Mouse (Mus musculus): ENCODE results near the gene Pak1. TPM values are rescaled to one million over a fixed set of nuclear protein-coding genes. Genes with fewer than 3 reads are reported as not detected.

Gene Pak1
- polyA plus RNA-seq, 1 experiment = 3.1 TPM

GRCm38 (mm10) chr7:97749207-97750190 lies 38.8 kb upstream of the Pak1 start:
- TF ChIP-seq CTCF (IDR thresholded peaks at IDR 0.05; ENCODE audit: control insufficient read depth, insufficient read depth, insufficient replicate concordance, low read depth, low read length) (no peak), POLR2A (IDR thresholded peaks at IDR 0.05; ENCODE audit: control insufficient read depth, low read depth, low read length) (no peak)
- Histone ChIP-seq H3K4me3 (ENCODE audit: control insufficient read depth, low read depth, low read length) (peak overlapping the region; percentile 3; the same call in 1 of the 2 replicates), H3K27ac (ENCODE audit: control insufficient read depth, insufficient read depth, low read depth, low read length) (no peak overlapping the region; the same call in 1 of the 2 replicates), H3K4me1 (ENCODE audit: control insufficient read depth, insufficient read depth, low read length) (peaks cover 2% of the 10 kb centered on the region; the same call in 1 of the 2 replicates), H3K27me3 (ENCODE audit: control insufficient read depth, insufficient read depth, low read length) (no peaks in the 10 kb centered on the region), H3K36me3 (ENCODE audit: control insufficient read depth, insufficient read depth, low read length) (no peaks in the 10 kb centered on the region)

- H3K4me3 ChIP-seq (ENCODE audit: control insufficient read depth, low read depth, low read length) = peak overlapping the region; percentile 66
- peak overlapping the region; percentile 49; the same call in 1 of the 2 replicates for H3K27ac ChIP-seq (ENCODE audit: control insufficient read depth, insufficient read depth, low read depth, low read length)
- no peaks in the 10 kb centered on the region for H3K27me3 ChIP-seq (ENCODE audit: control insufficient read depth, insufficient read depth, low read length)
- TF ChIP-seq CTCF (IDR thresholded peaks at IDR 0.05; ENCODE audit: control insufficient read depth, insufficient read depth, insufficient replicate concordance, low read depth, low read length) (no peak), POLR2A (IDR thresholded peaks at IDR 0.05; ENCODE audit: control insufficient read depth, low read depth, low read length) (no peak)
- peaks cover 26% of the 10 kb centered on the region for H3K4me1 ChIP-seq (ENCODE audit: control insufficient read depth, insufficient read depth, low read length)
- H3K36me3 ChIP-seq (ENCODE audit: control insufficient read depth, insufficient read depth, low read length) = no peaks in the 10 kb centered on the region
Measured at GRCm38 (mm10) chr7:97756967-97757881, 31.1 kb upstream of the Pak1 start.

GRCm38 (mm10) chr7:97764591-97764990 lies 23.8 kb upstream of the Pak1 start:
- no peak for TF ChIP-seq POLR2A (IDR thresholded peaks at IDR 0.05; ENCODE audit: control insufficient read depth, low read depth, low read length)
- TF ChIP-seq CTCF (IDR thresholded peaks at IDR 0.05; ENCODE audit: control insufficient read depth, insufficient read depth, insufficient replicate concordance, low read depth, low read length) = no peak
- Histone ChIP-seq H3K27ac (ENCODE audit: control insufficient read depth, insufficient read depth, low read depth, low read length) (no peak overlapping the region), H3K4me1 (ENCODE audit: control insufficient read depth, insufficient read depth, low read length) (peaks cover 15% of the 10 kb centered on the region), H3K27me3 (ENCODE audit: control insufficient read depth, insufficient read depth, low read length) (no peaks in the 10 kb centered on the region), H3K4me3 (ENCODE audit: control insufficient read depth, low read depth, low read length) (no peak overlapping the region), H3K36me3 (ENCODE audit: control insufficient read depth, insufficient read depth, low read length) (no peaks in the 10 kb centered on the region)

- no peak for TF ChIP-seq POLR2A (IDR thresholded peaks at IDR 0.05; ENCODE audit: control insufficient read depth, low read depth, low read length)
- no peak for TF ChIP-seq CTCF (IDR thresholded peaks at IDR 0.05; ENCODE audit: control insufficient read depth, insufficient read depth, insufficient replicate concordance, low read depth, low read length)
- Histone ChIP-seq H3K4me3 (ENCODE audit: control insufficient read depth, low read depth, low read length) (no peak overlapping the region; the same call in none of the 2 replicates), H3K27me3 (ENCODE audit: control insufficient read depth, insufficient read depth, low read length) (no peaks in the 10 kb centered on the region), H3K27ac (ENCODE audit: control insufficient read depth, insufficient read depth, low read depth, low read length) (no peak overlapping the region), H3K4me1 (ENCODE audit: control insufficient read depth, insufficient read depth, low read length) (peaks cover 14% of the 10 kb centered on the region), H3K36me3 (ENCODE audit: control insufficient read depth, insufficient read depth, low read length) (no peaks in the 10 kb centered on the region)
Measured at GRCm38 (mm10) chr7:97765181-97765962, 23.0 kb upstream of the Pak1 start.

DNA sequence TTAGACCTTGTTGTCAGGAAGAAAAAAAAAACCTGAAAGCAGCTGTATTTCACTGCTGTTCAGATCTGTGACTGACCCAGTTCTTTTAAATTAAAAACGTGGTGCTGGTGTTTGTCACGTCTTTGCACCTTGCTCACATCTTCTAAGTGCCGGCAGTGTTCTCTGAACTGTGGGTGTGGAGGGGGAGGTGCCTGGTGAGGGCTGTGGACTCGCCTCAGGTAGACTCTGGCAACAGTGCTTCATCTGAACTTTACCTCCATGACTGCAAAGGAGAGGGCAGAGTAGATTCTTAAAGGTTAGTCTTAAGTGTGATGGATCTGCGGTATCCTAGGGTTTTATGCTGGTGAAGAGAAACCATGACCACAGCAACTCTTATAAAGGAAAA lies 22.4 kb upstream of the Pak1 start:
- no peak for TF ChIP-seq CTCF (IDR thresholded peaks at IDR 0.05; ENCODE audit: control insufficient read depth, insufficient read depth, insufficient replicate concordance, low read depth, low read length)
- no peak for TF ChIP-seq POLR2A (IDR thresholded peaks at IDR 0.05; ENCODE audit: control insufficient read depth, low read depth, low read length)
- no peak overlapping the region for H3K4me3 ChIP-seq (ENCODE audit: control insufficient read depth, low read depth, low read length)
- no peaks in the 10 kb centered on the region for H3K36me3 ChIP-seq (ENCODE audit: control insufficient read depth, insufficient read depth, low read length)
- H3K27ac ChIP-seq (ENCODE audit: control insufficient read depth, insufficient read depth, low read depth, low read length) = no peak overlapping the region
- peaks cover 12% of the 10 kb centered on the region for H3K4me1 ChIP-seq (ENCODE audit: control insufficient read depth, insufficient read depth, low read length)
- H3K27me3 ChIP-seq (ENCODE audit: control insufficient read depth, insufficient read depth, low read length) = no peaks in the 10 kb centered on the region

DNA sequence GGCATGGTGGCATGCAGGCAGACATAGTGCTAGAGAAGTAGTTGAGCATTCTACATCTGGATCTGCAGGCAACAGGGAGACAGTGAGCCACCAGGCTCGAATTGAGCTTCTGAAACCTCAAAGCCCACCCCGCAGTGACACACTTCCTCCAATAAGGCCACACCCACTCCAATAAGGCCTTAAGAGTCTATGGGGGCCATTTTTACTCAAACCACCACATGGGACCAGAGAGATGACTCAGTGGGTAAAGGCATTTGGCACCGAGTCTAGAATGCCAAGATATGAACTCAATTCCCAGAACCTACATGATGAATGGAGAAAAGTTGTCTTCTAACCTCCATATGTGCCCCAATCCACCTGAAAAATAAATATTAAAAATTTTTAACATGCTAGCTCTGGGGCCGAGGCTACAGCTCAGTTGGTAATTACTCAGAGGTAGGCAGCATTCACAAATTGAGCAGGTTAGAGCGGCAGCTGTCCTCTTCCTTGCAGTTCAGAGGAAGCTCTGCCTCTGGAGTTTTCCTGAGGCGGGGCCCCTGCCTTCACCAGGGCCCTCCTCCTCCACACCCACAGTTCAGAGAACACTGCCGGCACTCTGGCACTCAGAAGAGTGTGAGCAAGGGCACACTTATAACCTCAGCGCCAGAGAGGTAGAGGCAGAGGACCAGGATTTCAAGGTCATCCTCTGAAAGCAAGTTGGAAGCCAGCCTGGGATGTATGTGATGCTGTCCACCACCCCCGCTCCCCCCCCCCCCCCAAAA lies 21.8 kb upstream of the Pak1 start:
- Histone ChIP-seq H3K4me1 (ENCODE audit: control insufficient read depth, insufficient read depth, low read length) (peaks cover 12% of the 10 kb centered on the region), H3K36me3 (ENCODE audit: control insufficient read depth, insufficient read depth, low read length) (no peaks in the 10 kb centered on the region), H3K4me3 (ENCODE audit: control insufficient read depth, low read depth, low read length) (no peak overlapping the region), H3K27me3 (ENCODE audit: control insufficient read depth, insufficient read depth, low read length) (no peaks in the 10 kb centered on the region), H3K27ac (ENCODE audit: control insufficient read depth, insufficient read depth, low read depth, low read length) (no peak overlapping the region)
- TF ChIP-seq CTCF (IDR thresholded peaks at IDR 0.05; ENCODE audit: control insufficient read depth, insufficient read depth, insufficient replicate concordance, low read depth, low read length) (no peak), POLR2A (IDR thresholded peaks at IDR 0.05; ENCODE audit: control insufficient read depth, low read depth, low read length) (no peak)

All from testis, adult 2 months (tissue).